Mouse (Mus musculus): ENCODE measurements around the gene Cep128. TPM values are rescaled to one million over a fixed set of nuclear protein-coding genes. Genes with fewer than 3 reads are reported as not detected.

Cep128 gene
- total and polyA plus RNA-seq, 3 experiments, result 12.7 to 40.1 (median 23.3) TPM

DNA sequence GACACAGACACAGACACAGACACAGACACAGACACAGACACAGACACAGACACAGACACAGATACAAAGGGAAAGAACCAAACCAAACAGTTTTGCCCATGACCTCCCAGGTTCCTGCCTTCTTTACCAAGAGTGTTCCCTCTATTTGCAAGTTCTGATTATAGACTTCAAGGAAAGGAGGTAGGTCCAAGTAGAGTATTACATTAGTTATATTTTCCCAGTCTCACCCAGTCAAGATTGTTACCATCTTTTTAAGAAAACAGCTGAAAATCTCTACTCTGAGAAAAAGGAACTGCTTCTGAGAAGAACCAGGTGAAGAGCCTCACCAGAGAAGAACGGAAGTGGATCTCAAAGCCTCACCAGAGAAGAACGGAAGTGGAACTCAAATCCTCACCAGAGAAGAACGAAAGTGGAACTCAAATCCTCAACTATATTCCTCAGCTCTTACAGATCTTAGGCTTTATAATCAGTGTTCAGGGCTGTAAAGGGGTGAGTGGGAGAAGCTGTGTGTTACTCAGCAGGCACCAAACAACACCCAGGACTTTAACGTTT lies 200.8 kb downstream of the Cep128 start:
- Histone ChIP-seq H3K9me3 (replicated peaks; ENCODE audit: insufficient read depth, low read length) (no peaks in the 10 kb centered on the region), H3K9ac (ENCODE audit: control insufficient read depth, low read depth, low read length, poor library complexity, severe bottlenecking) (no peak overlapping the region), H3K36me3 (ENCODE audit: control insufficient read depth in 1 of 2, insufficient read depth in 2 of 2, low read length in 2 of 2) (no peaks in the 10 kb centered on the region), H3K27ac (ENCODE audit: control insufficient read depth, low read depth, low read length) (no peak overlapping the region), H3K79me2 (ENCODE audit: control insufficient read depth, insufficient read depth, low read length, poor library complexity) (no peaks in the 10 kb centered on the region), H3K27me3 (ENCODE audit: control insufficient read depth in 1 of 2, insufficient read depth in 2 of 2, low read length in 2 of 2) (no peaks in the 10 kb centered on the region), H3K4me3 (ENCODE audit: control insufficient read depth in 1 of 2, insufficient read depth in 1 of 2, low read depth in 2 of 2, low read length in 2 of 2) (no peak overlapping the region), H3K4me1 (ENCODE audit: control insufficient read depth in 1 of 2, insufficient read depth in 2 of 2, low read length in 2 of 2) (no peaks in the 10 kb centered on the region)
- no peak for DNase-seq (ENCODE audit: low read depth, low spot score)
- TF ChIP-seq JUND (IDR thresholded peaks at IDR 0.05; ENCODE audit: low read depth, low read length) (no peak), ZMIZ1 (IDR thresholded peaks at IDR 0.05; ENCODE audit: low read depth, low read length) (no peak), TAL1 (IDR thresholded peaks at IDR 0.05; ENCODE audit: low read length) (no peak), EP300 (IDR thresholded peaks at IDR 0.05; ENCODE audit: low read depth in 1 of 2, low read length in 2 of 2) (no peak), TBP (IDR thresholded peaks at IDR 0.05; ENCODE audit: low read depth, low read length) (no peak), ELF1 (IDR thresholded peaks at IDR 0.05; ENCODE audit: low read depth, low read length) (no peak), MAFK (IDR thresholded peaks at IDR 0.05; ENCODE audit: borderline replicate concordance, low read depth, low read length) (no peak), UBTF (IDR thresholded peaks at IDR 0.05; ENCODE audit: borderline replicate concordance, insufficient read depth, low read depth, low read length) (no peak)

- DNase-seq (ENCODE audit: low read depth, low spot score), result no peak
- no peaks in the 10 kb centered on the region for H3K4me1 ChIP-seq (ENCODE audit: control insufficient read depth in 1 of 2, insufficient read depth in 2 of 2, low read length in 2 of 2)
- no peak overlapping the region for H3K4me3 ChIP-seq (ENCODE audit: control insufficient read depth in 1 of 2, insufficient read depth in 1 of 2, low read depth in 2 of 2, low read length in 2 of 2)
- H3K27ac ChIP-seq (ENCODE audit: control insufficient read depth, low read depth, low read length), result no peak overlapping the region
- H3K9me3 ChIP-seq (replicated peaks; ENCODE audit: insufficient read depth, low read length), result no peaks in the 10 kb centered on the region
- TF ChIP-seq HCFC1 (IDR thresholded peaks at IDR 0.05; ENCODE audit: low read depth, low read length) (no peak), MYC (IDR thresholded peaks at IDR 0.05; ENCODE audit: low read depth, low read length) (no peak), UBTF (IDR thresholded peaks at IDR 0.05; ENCODE audit: borderline replicate concordance, insufficient read depth, low read depth, low read length) (no peak), ZNF384 (IDR thresholded peaks at IDR 0.05; ENCODE audit: low read depth, low read length) (no peak), TBP (IDR thresholded peaks at IDR 0.05; ENCODE audit: low read depth, low read length) (no peak), CHD1 (IDR thresholded peaks at IDR 0.05; ENCODE audit: low read depth, low read length) (no peak), MAFK (IDR thresholded peaks at IDR 0.05; ENCODE audit: borderline replicate concordance, low read depth, low read length) (no peak), POLR2AphosphoS5 (IDR thresholded peaks at IDR 0.05; ENCODE audit: borderline replicate concordance, low read depth, low read length) (no peak), USF1 (IDR thresholded peaks at IDR 0.05; ENCODE audit: low read depth, low read length) (no peak), USF2 (IDR thresholded peaks at IDR 0.05; ENCODE audit: borderline replicate concordance in 1 of 2, insufficient read depth in 1 of 2, low read depth in 1 of 2, low read length in 2 of 2) (no peak), BHLHE40 (IDR thresholded peaks at IDR 0.05; ENCODE audit: borderline replicate concordance, low read depth, low read length) (no peak), MAZ (IDR thresholded peaks at IDR 0.05; ENCODE audit: low read depth, low read length) (no peak), NELFE (IDR thresholded peaks at IDR 0.05; ENCODE audit: low read depth, low read length) (no peak), CHD2 (IDR thresholded peaks at IDR 0.05; ENCODE audit: low read length) (no peak), MYB (IDR thresholded peaks at IDR 0.05; ENCODE audit: low read depth, low read length) (no peak), MEF2A (IDR thresholded peaks at IDR 0.05; ENCODE audit: extremely low read depth, insufficient replicate concordance, low read depth, low read length, poor library complexity, severe bottlenecking) (no peak), ZKSCAN1 (IDR thresholded peaks at IDR 0.05; ENCODE audit: low read depth, low read length) (no peak), GATA1 (IDR thresholded peaks at IDR 0.05; ENCODE audit: low read depth, low read length) (no peak), MXI1 (IDR thresholded peaks at IDR 0.05; ENCODE audit: low read depth, low read length) (no peak), KAT2A (conservative IDR thresholded peaks at IDR 0.05; ENCODE audit: low read depth, low read length) (no peak)
- H3K79me2 ChIP-seq (ENCODE audit: control insufficient read depth, insufficient read depth, low read length, poor library complexity), result no peaks in the 10 kb centered on the region
- H3K36me3 ChIP-seq (ENCODE audit: control insufficient read depth in 1 of 2, insufficient read depth in 2 of 2, low read length in 2 of 2), result no peaks in the 10 kb centered on the region; a peak in 1 of 4 replicates
- no peak overlapping the region for H3K9ac ChIP-seq (ENCODE audit: control insufficient read depth, low read depth, low read length, poor library complexity, severe bottlenecking)
- no peaks in the 10 kb centered on the region for H3K27me3 ChIP-seq (ENCODE audit: control insufficient read depth in 1 of 2, insufficient read depth in 2 of 2, low read length in 2 of 2)
Observed at GRCm38 (mm10) chr12:91176808-91177526, 207.2 kb downstream of the Cep128 start.
